ENCODE assay signal across 11 mouse cellular contexts in the genomic region with DNA sequence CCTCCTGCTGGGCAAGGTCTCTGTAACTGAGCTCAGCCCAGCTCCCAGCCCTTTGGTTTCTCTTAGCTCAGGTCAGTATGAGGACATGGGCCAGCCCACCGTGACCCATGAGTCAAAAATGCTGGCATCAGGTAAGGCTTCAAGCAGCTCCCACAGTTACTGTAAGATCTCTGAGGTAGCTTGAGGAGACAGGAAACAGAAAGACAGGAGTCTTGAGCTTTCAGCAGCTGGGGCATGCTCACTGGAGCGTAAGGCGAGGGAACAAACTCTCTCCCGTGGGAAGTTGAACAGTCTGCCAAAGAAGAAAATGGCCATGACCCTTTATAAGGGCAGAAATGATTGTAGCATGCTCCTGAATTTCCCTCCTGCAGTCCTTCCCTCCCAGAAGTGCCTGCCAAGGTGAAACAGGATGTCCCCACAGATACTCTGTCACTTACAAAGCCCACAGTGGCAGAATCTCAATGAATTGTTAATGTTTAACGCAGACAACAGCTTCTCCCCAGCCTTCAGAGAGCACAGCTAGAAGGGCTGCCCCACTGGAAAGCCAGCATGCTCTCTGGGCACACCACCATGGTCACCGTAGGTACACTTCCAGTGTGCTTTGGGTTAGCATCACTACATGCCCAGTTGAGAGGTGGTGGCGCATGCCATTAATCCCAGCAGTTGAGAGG. TPM values are rescaled to one million over a fixed set of nuclear protein-coding genes. Genes with fewer than 3 reads are reported as not detected.
A peak's percentile ranks its signal among the peaks of the same experiment; 100 is the strongest.
DNase-seq lines count a peak whose midpoint lies in the region; ATAC-seq and TF ChIP-seq lines count a peak whose summit lies in the region.
"Had no signal": no experiment of that assay in that cellular context is flagged by ENCODE, and none has a peak within 500 bp of the region (broad histone marks: within the 10 kb centered on the region; RNA-seq: fewer than 3 reads in every experiment).

No protein-coding gene starts in this region.

- no peaks in the 10 kb centered on the region for H3K27me3 ChIP-seq in forebrain, embryonic 10.5 days (ENCODE audit: poor library complexity, severe bottlenecking)
- no peaks in the 10 kb centered on the region for H3K27me3 ChIP-seq in forebrain, embryonic 15.5 days
- H3K27me3 ChIP-seq in intestine, postnatal 0 days (replicated peaks; ENCODE audit: control insufficient read depth, insufficient read depth, low read length) = no peaks in the 10 kb centered on the region
- H3K27me3 ChIP-seq in liver, embryonic 13.5 days = no peaks in the 10 kb centered on the region
- H3K27me3 ChIP-seq: forebrain, embryonic 13.5 days; limb, embryonic 13.5 days had no signal

- no peaks in the 10 kb centered on the region for H3K9me3 ChIP-seq in forebrain, embryonic 10.5 days
- no peaks in the 10 kb centered on the region for H3K9me3 ChIP-seq in forebrain, embryonic 15.5 days
- no peaks in the 10 kb centered on the region for H3K9me3 ChIP-seq in intestine, postnatal 0 days (ENCODE audit: control insufficient read depth)
- no peaks in the 10 kb centered on the region for H3K9me3 ChIP-seq in liver, embryonic 13.5 days (replicated peaks)
- H3K9me3 ChIP-seq: forebrain, embryonic 13.5 days; limb, embryonic 13.5 days had no signal

- intact Hi-C loops in left cerebral cortex, postnatal 25 days (cut with DNase I) = no loop called here

- peak overlapping the region; percentile 36; the same call in 1 of the 2 replicates for H3K27ac ChIP-seq in forebrain, embryonic 10.5 days
- H3K27ac ChIP-seq in forebrain, embryonic 15.5 days (replicated peaks) = no peak overlapping the region
- H3K27ac ChIP-seq in intestine, postnatal 0 days (ENCODE audit: low read depth, low read length) = peak overlapping the region; percentile 62; the same call in 1 of the 2 replicates
- H3K27ac ChIP-seq in liver, embryonic 13.5 days = peak overlapping the region; percentile 24
- H3K27ac ChIP-seq: forebrain, embryonic 13.5 days; limb, embryonic 13.5 days had no signal

- no peak for DNase-seq in forebrain, embryonic 10.5 days (ENCODE audit: extremely low spot score, low spot score)
- peak; percentile 59 for DNase-seq in 3T3-L1 (ENCODE audit: low read depth, low spot score)
- DNase-seq in liver, embryonic 13.5 days = no peak
- DNase-seq in left cerebral cortex, postnatal 25 days (ENCODE audit: low spot score in 2 of 2) = no peak
- DNase-seq in urinary bladder, postnatal 14 days (ENCODE audit: low spot score) = no peak
- DNase-seq in layer of hippocampus, adult 8-10 months (ENCODE audit: low spot score in 2 of 2) = no peak
- DNase-seq: midbrain, embryonic 14.5 days had no signal

- no peaks in the 10 kb centered on the region for H3K36me3 ChIP-seq in forebrain, embryonic 10.5 days (replicated peaks)
- no peaks in the 10 kb centered on the region for H3K36me3 ChIP-seq in forebrain, embryonic 15.5 days
- no peaks in the 10 kb centered on the region for H3K36me3 ChIP-seq in intestine, postnatal 0 days (ENCODE audit: control insufficient read depth, insufficient read depth)
- H3K36me3 ChIP-seq in liver, embryonic 13.5 days = no peaks in the 10 kb centered on the region
- H3K36me3 ChIP-seq: limb, embryonic 13.5 days had no signal

- peaks cover 22% of the 10 kb centered on the region for H3K4me1 ChIP-seq in forebrain, embryonic 10.5 days
- H3K4me1 ChIP-seq in forebrain, embryonic 15.5 days = no peaks in the 10 kb centered on the region
- H3K4me1 ChIP-seq in intestine, postnatal 0 days (replicated peaks; ENCODE audit: control insufficient read depth, insufficient read depth, low read length) = peaks cover 12% of the 10 kb centered on the region; the same call in 1 of the 2 replicates
- peaks cover 17% of the 10 kb centered on the region; the same call in 1 of the 2 replicates for H3K4me1 ChIP-seq in liver, embryonic 13.5 days (replicated peaks)
- H3K4me1 ChIP-seq: forebrain, embryonic 13.5 days; limb, embryonic 13.5 days had no signal

- H3K9ac ChIP-seq in forebrain, embryonic 15.5 days (replicated peaks) = no peak overlapping the region
- no peak overlapping the region for H3K9ac ChIP-seq in intestine, postnatal 0 days (ENCODE audit: low read depth, low read length)
- H3K9ac ChIP-seq in liver, embryonic 13.5 days = no peak overlapping the region
- H3K9ac ChIP-seq: forebrain, embryonic 13.5 days; limb, embryonic 13.5 days had no signal

- no peak for ATAC-seq in forebrain, embryonic 15.5 days (replicated peaks)
- ATAC-seq in intestine, postnatal 0 days = no peak
- peak; percentile 16; the same call in 1 of the 2 replicates for ATAC-seq in liver, embryonic 13.5 days (ENCODE audit: low read depth)
- ATAC-seq: forebrain, embryonic 13.5 days had no signal

- no peak for TF ChIP-seq CTCF in intestine, postnatal 0 days (IDR thresholded peaks at IDR 0.05; ENCODE audit: low read depth)

- no peak overlapping the region for H3K4me3 ChIP-seq in forebrain, embryonic 10.5 days
- no peak overlapping the region for H3K4me3 ChIP-seq in forebrain, embryonic 15.5 days
- H3K4me3 ChIP-seq in intestine, postnatal 0 days (ENCODE audit: low read depth, low read length) = no peak overlapping the region
- no peak overlapping the region for H3K4me3 ChIP-seq in liver, embryonic 13.5 days (replicated peaks)
- H3K4me3 ChIP-seq: forebrain, embryonic 13.5 days; limb, embryonic 13.5 days had no signal

- 67% methylated on average over 7 of the region's 7 CpGs for WGBS in forebrain, embryonic 10.5 days
- 61% methylated on average over 7 of the region's 7 CpGs for WGBS in forebrain, embryonic 15.5 days
- WGBS in intestine, postnatal 0 days = 35% methylated on average over 7 of the region's 7 CpGs
- WGBS in liver, embryonic 13.5 days (ENCODE audit: insufficient replicate concordance) = 53% methylated on average over 7 of the region's 7 CpGs

- H3K4me2 ChIP-seq in forebrain, embryonic 15.5 days (replicated peaks) = no peak overlapping the region
- H3K4me2 ChIP-seq in intestine, postnatal 0 days (replicated peaks; ENCODE audit: low read depth) = 0 out of 2 replicates have a peak overlapping the region, but pooled peaks have one; percentile 21
- no peak overlapping the region for H3K4me2 ChIP-seq in liver, embryonic 13.5 days
- H3K4me2 ChIP-seq: forebrain, embryonic 13.5 days; limb, embryonic 13.5 days had no signal

RNA-seq across cellular contexts. Expression of gene B4galt5, which starts 31.8 kb away (rescaled TPM):
- polyA plus RNA-seq in forebrain, embryonic 10.5 days (2016; fragmentation: Nextera tagmentation; extraction: Ambion mirVana) = 6.0 and 7.3 TPM in 2 replicates
- polyA plus RNA-seq in forebrain, embryonic 15.5 days (2015; fragmentation: Nextera tagmentation; extraction: Ambion mirVana) = 15.2 and 18.8 TPM in 2 replicates
- 22.4 and 26.6 TPM in 2 replicates for polyA plus RNA-seq in intestine, postnatal 0 days (2015; fragmentation: Nextera tagmentation; extraction: Ambion mirVana)
- 2.9 and 3.2 TPM in 2 replicates for polyA plus RNA-seq in liver, embryonic 13.5 days (2015; fragmentation: Nextera tagmentation; extraction: Ambion mirVana)
- total RNA-seq in left cerebral cortex, postnatal 25 days (2021) = 10 to 100 TPM; 56.4 to 57.8 TPM
- total RNA-seq in layer of hippocampus, adult 8-10 months (2022) = 10 to 100 TPM; 34.6 to 43.0 (median 39.7) TPM

RNA-seq across cellular contexts. Expression of gene Slc9a8, which starts 40.8 kb away (rescaled TPM):
- polyA plus RNA-seq in forebrain, embryonic 10.5 days (2016; fragmentation: Nextera tagmentation; extraction: Ambion mirVana) = 24.0 and 24.4 TPM in 2 replicates
- 20.4 and 23.1 TPM in 2 replicates for polyA plus RNA-seq in forebrain, embryonic 15.5 days (2015; fragmentation: Nextera tagmentation; extraction: Ambion mirVana)
- 14.9 and 15.7 TPM in 2 replicates for polyA plus RNA-seq in intestine, postnatal 0 days (2015; fragmentation: Nextera tagmentation; extraction: Ambion mirVana)
- 12.0 and 13.4 TPM in 2 replicates for polyA plus RNA-seq in liver, embryonic 13.5 days (2015; fragmentation: Nextera tagmentation; extraction: Ambion mirVana)
- total RNA-seq in left cerebral cortex, postnatal 25 days (2021) = 10 to 100 TPM; 24.7 to 31.0 TPM
- total RNA-seq in layer of hippocampus, adult 8-10 months (2022) = 10 to 100 TPM; 31.5 to 39.0 (median 35.7) TPM
